Mouse (Mus musculus) stomach, postnatal 0 days (tissue): ENCODE measurements around the gene Plxnd1. TPM values are rescaled to one million over a fixed set of nuclear protein-coding genes. Genes with fewer than 3 reads are reported as not detected.

Experiments used
- ATAC-seq: fragments of 200-750 bp; cut with Nextera tagmentation; 2 replicates; pipeline ENCODE4 v1.8.0; 2017; ENCODE audit not compliant: low FRiP score, low TSS enrichment
- DNase-seq: peaks from one replicate; pipeline ENCODE4 v3.0.0-alpha.2; 2016; ENCODE audit warnings: low spot score
- H3K27ac ChIP-seq: fragments of 300-500 bp; sonication (generic); replicated peaks from 2 replicates; pipeline ENCODE4 v1.5.1; 2014; ENCODE audit warnings: mild to moderate bottlenecking, control low read depth
- H3K27me3 ChIP-seq: fragments of 300-500 bp; sonication (generic); 2 replicates; pipeline ENCODE4 v1.6.1; 2014; ENCODE audit warnings: low read length; ENCODE audit not compliant: control insufficient read depth, insufficient read depth
- H3K36me3 ChIP-seq: fragments of 300-500 bp; sonication (generic); 2 replicates; pipeline ENCODE4 v1.6.1; 2014; ENCODE audit warnings: low read length, mixed read lengths; ENCODE audit not compliant: control insufficient read depth, insufficient read depth
- H3K4me1 ChIP-seq: fragments of 300-500 bp; sonication (generic); replicated peaks from 2 replicates; pipeline ENCODE4 v1.6.1; 2014; ENCODE audit warnings: antibody characterized with exemption; ENCODE audit not compliant: control insufficient read depth, insufficient read depth
- H3K4me2 ChIP-seq: fragments of 300-500 bp; sonication (generic); replicated peaks from 2 replicates; pipeline ENCODE4 v1.6.1; 2014; ENCODE audit warnings: low read depth, mild to moderate bottlenecking, control low read depth, moderate library complexity
- H3K4me3 ChIP-seq: fragments of 300-500 bp; sonication (generic); 2 replicates; pipeline ENCODE4 v1.5.1; 2014; ENCODE audit warnings: low read depth, low read length, control low read depth
- H3K9ac ChIP-seq: fragments of 300-500 bp; sonication (generic); 2 replicates; pipeline ENCODE4 v1.6.1; 2014; ENCODE audit warnings: mild to moderate bottlenecking, low read length, control low read depth, mixed read lengths
- H3K9me3 ChIP-seq: fragments of 300-500 bp; sonication (generic); 2 replicates; pipeline ENCODE4 v1.6.1; 2016; ENCODE audit warnings: low read length; ENCODE audit not compliant: control insufficient read depth
- CTCF ChIP-seq: IDR thresholded peaks from 2 replicates; pipeline ENCODE4 v1.5.1; 2016; ENCODE audit warnings: antibody characterized with exemption, low read depth, mild to moderate bottlenecking, moderate library complexity
- EP300 ChIP-seq: optimal IDR thresholded peaks from 2 replicates; pipeline ENCODE3; 2016; ENCODE audit warnings: antibody characterized with exemption
- WGBS: fragments of 180-500 bp; shearing (Covaris S2); extraction: QIAGEN DNeasy Blood & Tissue Kit; methylation state at CpG from one replicate; pipeline ENCODE4 v1.1.7; 2014; 5-methylcytosine and 5-hydroxymethylcytosine counted together
- polyA plus RNA-seq: library from polyadenylated mRNA; unstranded; fragments of >200 nt; fragmentation: Nextera tagmentation; extraction: Ambion mirVana; gene quantifications from 2 replicates; pipeline ENCODE4 v1.2.1, GENCODE M21; 2015

The Plxnd1 gene
- polyA plus RNA-seq, 1 experiment from 2014 or later, result 10.4 TPM

DNA sequence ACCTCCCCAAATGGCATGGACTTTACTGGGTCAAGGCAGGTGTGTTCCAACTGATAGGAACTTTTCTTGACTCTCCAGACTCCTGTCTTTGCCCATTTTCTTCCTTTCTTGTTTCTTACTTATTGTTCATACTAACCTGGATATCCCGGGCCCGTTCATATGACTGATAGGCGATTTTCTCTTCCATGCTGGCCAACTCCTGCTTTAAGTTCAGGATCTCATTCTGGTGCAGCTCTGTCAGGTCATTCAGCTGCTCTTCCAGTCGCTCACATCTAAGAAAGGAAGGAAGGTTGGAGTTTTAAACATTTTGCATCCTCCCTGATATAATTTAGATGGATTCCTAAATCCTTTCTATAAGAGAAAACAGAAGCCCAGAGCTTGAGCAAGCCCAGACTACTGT, 29.9 kb upstream of the Plxnd1 start:
- Histone ChIP-seq H3K9me3 (peaks cover 10% of the 10 kb centered on the region), H3K4me2 (no peak overlapping the region), H3K27me3 (no peaks in the 10 kb centered on the region), H3K36me3 (peaks cover 6% of the 10 kb centered on the region; the same call in 1 of the 2 replicates), H3K27ac (no peak overlapping the region), H3K4me1 (no peaks in the 10 kb centered on the region), H3K4me3 (no peak overlapping the region), H3K9ac (no peak overlapping the region)
- 90% methylated on average over 4 of the region's 4 CpGs for WGBS
- ATAC-seq (no peak), DNase-seq (no peak)
- no peak for TF ChIP-seq CTCF
- no peak for TF ChIP-seq EP300

DNA sequence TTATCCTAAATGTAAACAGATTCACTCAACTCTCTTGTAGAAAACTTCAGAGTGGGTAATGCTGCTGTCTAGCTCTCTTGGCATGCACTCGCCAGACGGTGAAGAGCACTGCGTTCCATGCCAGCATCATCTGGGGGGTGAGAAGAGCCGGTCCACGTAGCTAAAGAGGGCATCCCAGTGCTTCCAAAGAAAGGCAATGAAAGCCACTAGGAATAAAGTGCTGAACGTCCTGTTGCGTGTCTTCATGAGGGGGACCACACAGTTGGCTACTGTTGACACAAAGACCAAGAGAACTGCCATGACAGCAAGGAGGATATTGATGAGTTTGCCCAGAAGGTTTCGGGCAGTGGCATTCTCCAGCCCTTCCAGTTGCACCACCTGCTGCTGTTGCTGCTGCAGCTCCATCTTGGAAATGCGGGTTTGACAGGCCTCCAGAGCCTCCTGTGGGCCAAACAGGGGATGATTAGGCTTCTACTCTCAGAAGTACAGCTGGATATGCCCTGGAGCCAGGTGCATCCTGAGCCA, 27.2 kb upstream of the Plxnd1 start:
- H3K4me3 ChIP-seq, result 0 out of 2 replicates have a peak overlapping the region, but pooled peaks have one; percentile 0
- 84% methylated on average over 9 of the region's 9 CpGs for WGBS
- 0 out of 2 replicates have a peak, but pooled peaks have one; percentile 56 for ATAC-seq

DNA sequence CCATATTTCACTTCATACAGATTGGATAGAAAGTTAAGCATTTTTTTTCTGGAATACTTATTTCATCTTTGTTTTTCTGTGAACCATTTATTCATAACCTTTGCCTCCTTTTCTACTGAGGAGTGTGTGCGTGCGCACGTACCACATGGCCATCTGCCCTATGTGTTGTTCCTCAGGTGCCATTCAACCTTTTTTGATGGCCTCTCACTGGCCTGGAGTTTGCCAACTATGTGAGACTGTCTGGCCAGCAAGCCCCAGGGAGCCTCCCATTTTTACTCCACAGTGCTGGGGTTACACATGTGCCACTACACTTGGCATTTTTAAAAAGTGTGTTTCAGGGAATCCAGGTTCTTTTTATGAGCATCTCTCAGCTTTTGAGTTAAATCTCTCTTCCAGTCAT, 21.1 kb upstream of the Plxnd1 start:
- Histone ChIP-seq H3K4me1 (no peaks in the 10 kb centered on the region), H3K4me2 (no peak overlapping the region), H3K4me3 (no peak overlapping the region), H3K9ac (no peak overlapping the region), H3K36me3 (no peaks in the 10 kb centered on the region), H3K27me3 (no peaks in the 10 kb centered on the region), H3K9me3 (no peaks in the 10 kb centered on the region), H3K27ac (no peak overlapping the region)
- DNase-seq, result no peak
- WGBS, result 84% methylated on average over 3 of the region's 3 CpGs
- TF ChIP-seq EP300 (no peak), CTCF (no peak)
- no peak for ATAC-seq

More for the DNA sequence above, 27.2 kb upstream of the Plxnd1 start:
- DNase-seq, result no peak
- Histone ChIP-seq H3K27me3 (no peaks in the 10 kb centered on the region), H3K36me3 (peaks cover 6% of the 10 kb centered on the region; the same call in 1 of the 2 replicates), H3K4me1 (no peaks in the 10 kb centered on the region), H3K4me2 (no peak overlapping the region), H3K27ac (no peak overlapping the region), H3K9me3 (peaks cover 10% of the 10 kb centered on the region), H3K9ac (no peak overlapping the region)
- TF ChIP-seq CTCF (no peak), EP300 (no peak)

DNA sequence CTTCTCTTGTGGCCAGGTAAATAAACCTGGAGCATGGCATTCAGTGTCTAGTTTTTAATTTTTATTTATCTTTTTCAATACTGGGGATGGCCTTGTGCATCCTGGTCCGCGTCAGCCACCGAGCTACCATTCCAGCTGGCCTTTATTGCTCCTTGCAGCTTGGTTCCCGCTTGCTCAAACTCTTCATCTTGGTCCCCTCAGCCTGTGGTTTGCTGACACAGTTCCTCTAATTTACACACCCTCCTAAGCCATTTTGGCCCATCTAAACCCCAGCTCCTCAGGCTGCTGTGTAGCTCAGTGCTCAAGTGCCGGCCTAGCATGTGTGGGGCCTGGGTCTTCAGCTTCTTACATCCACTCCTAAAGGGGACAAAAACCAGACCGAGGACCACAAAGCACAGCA, 19.3 kb upstream of the Plxnd1 start:
- 81% methylated on average over 6 of the region's 6 CpGs for WGBS
- ATAC-seq, result no peak
- TF ChIP-seq EP300, result no peak
- TF ChIP-seq CTCF, result no peak
- Histone ChIP-seq H3K9me3 (no peaks in the 10 kb centered on the region), H3K27ac (no peak overlapping the region), H3K4me2 (no peak overlapping the region), H3K4me3 (no peak overlapping the region), H3K4me1 (no peaks in the 10 kb centered on the region), H3K9ac (no peak overlapping the region), H3K36me3 (no peaks in the 10 kb centered on the region), H3K27me3 (no peaks in the 10 kb centered on the region)
- no peak for DNase-seq

GRCm38 (mm10) chr6:116013687-116014086, 18.9 kb upstream of the Plxnd1 start:
- no peaks in the 10 kb centered on the region for H3K9me3 ChIP-seq
- H3K27ac ChIP-seq, result no peak overlapping the region
- H3K9ac ChIP-seq, result no peak overlapping the region
- H3K36me3 ChIP-seq, result no peaks in the 10 kb centered on the region
- no peaks in the 10 kb centered on the region for H3K4me1 ChIP-seq
- no peak overlapping the region for H3K4me2 ChIP-seq
- WGBS, result 50% methylated on average over 3 of the region's 3 CpGs
- no peak for TF ChIP-seq CTCF
- TF ChIP-seq EP300, result no peak
- H3K4me3 ChIP-seq, result no peak overlapping the region
- no peak for DNase-seq
- no peaks in the 10 kb centered on the region for H3K27me3 ChIP-seq
- ATAC-seq, result no peak

DNA sequence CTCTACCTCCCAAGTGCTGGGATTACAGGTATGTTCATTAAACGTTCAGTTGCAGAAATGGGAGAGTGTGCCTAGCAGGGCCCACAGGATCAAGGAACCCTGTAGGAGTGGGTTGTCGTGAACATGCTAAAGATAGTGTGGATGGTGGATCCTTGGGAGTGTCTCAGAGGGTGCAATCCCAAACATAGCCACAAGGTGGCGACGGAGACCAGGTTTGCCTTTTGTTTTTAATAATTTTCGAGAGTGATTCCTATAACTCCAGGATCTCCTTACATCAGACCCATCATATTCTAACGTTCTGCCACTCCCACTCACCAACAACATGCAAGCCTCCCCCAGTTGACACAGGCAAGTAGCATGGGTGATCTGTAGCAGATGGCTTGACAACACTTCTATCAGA, 15.7 kb upstream of the Plxnd1 start:
- WGBS, result 3% methylated on average over 6 of the region's 6 CpGs
- no peak overlapping the region for H3K27ac ChIP-seq
- DNase-seq (peak; percentile 80), ATAC-seq (no peak)
- no peaks in the 10 kb centered on the region for H3K27me3 ChIP-seq
- H3K4me3 ChIP-seq, result no peak overlapping the region
- H3K4me2 ChIP-seq, result no peak overlapping the region
- no peaks in the 10 kb centered on the region for H3K36me3 ChIP-seq
- H3K9ac ChIP-seq, result no peak overlapping the region
- TF ChIP-seq EP300, result no peak
- TF ChIP-seq CTCF, result peak; percentile 98
- no peaks in the 10 kb centered on the region for H3K9me3 ChIP-seq
- H3K4me1 ChIP-seq, result no peaks in the 10 kb centered on the region
